8 mouse cellular contexts compared by ENCODE assay signal in genomic region chr1:180942166-180943031, GRCm38 (mm10). TPM values are rescaled to one million over a fixed set of nuclear protein-coding genes. Genes with fewer than 3 reads are reported as not detected.
A peak's percentile ranks its signal among the peaks of the same experiment; 100 is the strongest.
DNase-seq lines count a peak whose midpoint lies in the region; ATAC-seq lines count a peak whose summit lies in the region.

Gene Tmem63a, plus strand, starts transcription at chr1:180942344.

- H3K4me2 ChIP-seq in hindbrain, embryonic 13.5 days: peak within 1 kb of the TSS; percentile 95

- H3K27ac ChIP-seq in hindbrain, embryonic 13.5 days: no peak within 1 kb of the TSS
- H3K27ac ChIP-seq in macrophage: peak within 1 kb of the TSS; percentile 55

- peaks cover 29% of the 10 kb centered on the region for H3K4me1 ChIP-seq in hindbrain, embryonic 13.5 days (replicated peaks)

- peak within 1 kb of the TSS; percentile 64 for H3K4me3 ChIP-seq in hindbrain, embryonic 13.5 days
- H3K4me3 ChIP-seq in macrophage (ENCODE audit: inconsistent target): peak within 1 kb of the TSS; percentile 69

- peak; percentile 89 for DNase-seq in Muller cell, postnatal 12 days (ENCODE audit: inconsistent ontology term)
- DNase-seq in cerebellum, postnatal 10 days: peak; percentile 46 to 54
- peak; percentile 21 to 31 for DNase-seq in frontal cortex, postnatal 36 days (ENCODE audit: low spot score in 2 of 2)
- peak; percentile 33 to 41 for DNase-seq in layer of hippocampus, postnatal 36 days
- peak; percentile 20 for DNase-seq in retina, postnatal 7 days (ENCODE audit: low read depth, low spot score)
- DNase-seq in urinary bladder, postnatal 14 days (ENCODE audit: low spot score): peak; percentile 85

- peak; percentile 53 for ATAC-seq in hindbrain, embryonic 13.5 days (ENCODE audit: low FRiP score)

- H3K9ac ChIP-seq in hindbrain, embryonic 13.5 days: peak within 1 kb of the TSS; percentile 76

- peaks cover 26% of the 10 kb centered on the region for H3K79me2 ChIP-seq in macrophage (ENCODE audit: inconsistent target)

- WGBS in hindbrain, embryonic 13.5 days: under 1% methylated on average over 72 of the region's 73 CpGs
- under 1% methylated on average over 69 of the region's 73 CpGs for WGBS in macrophage (ENCODE audit: missing documents)

- H3K9me3 ChIP-seq in hindbrain, embryonic 13.5 days: no peaks in the 10 kb centered on the region

- H3K36me3 ChIP-seq in hindbrain, embryonic 13.5 days: no peaks in the 10 kb centered on the region
- no peaks in the 10 kb centered on the region for H3K36me3 ChIP-seq in macrophage (ENCODE audit: inconsistent target)

- H3K27me3 ChIP-seq in hindbrain, embryonic 13.5 days: peaks cover 71% of the 10 kb centered on the region

RNA-seq across cellular contexts. Expression of gene Tmem63a, which starts in this region (rescaled TPM):
- polyA plus RNA-seq in hindbrain, embryonic 13.5 days (2015; fragmentation: Nextera tagmentation; extraction: Ambion mirVana): 1.5 and 1.8 TPM in 2 replicates
- total RNA-seq in layer of hippocampus, postnatal 36 days (2021): 10 to 100 TPM; 18.1 to 19.6 TPM
- 10 to 100 TPM; 16.7 to 54.7 (median 36.4) TPM for total RNA-seq in macrophage (2018; cell fraction: chromatin; rRNA removed)
- total RNA-seq in macrophage (2018; cell fraction: cytosol; rRNA removed): 10 to 100 TPM; 12.9 to 22.6 (median 18.5) TPM
- 10 to 100 TPM; 15.0 to 41.3 (median 25.5) TPM for total RNA-seq in macrophage (2018; cell fraction: nucleus; rRNA removed)
- polyA plus RNA-seq in macrophage (2018): 15.0 to 21.6 TPM (median 19.5 TPM) in 3 replicates

Comparison
In these comparisons a context has a peak if more than half of its experiments do, and no peak if none do; other contexts are left out.
1. DNase-seq: peak in every context shown above with its lines; median percentile 89 in Muller cell, postnatal 12 days; 85 in urinary bladder, postnatal 14 days; 50 in cerebellum, postnatal 10 days; 37 in layer of hippocampus, postnatal 36 days; 26 in frontal cortex, postnatal 36 days; 20 in retina, postnatal 7 days.